Mouse (Mus musculus) naive thymus-derived CD4-positive, alpha-beta T cell, adult 2 months (primary cell): ENCODE data around the gene Ngf.

Experiments used
- DNase-seq: peaks from one replicate; pipeline ENCODE4 v3.0.0-alpha.2; 2011; ENCODE audit warnings: low read depth

The Ngf gene

DNA sequence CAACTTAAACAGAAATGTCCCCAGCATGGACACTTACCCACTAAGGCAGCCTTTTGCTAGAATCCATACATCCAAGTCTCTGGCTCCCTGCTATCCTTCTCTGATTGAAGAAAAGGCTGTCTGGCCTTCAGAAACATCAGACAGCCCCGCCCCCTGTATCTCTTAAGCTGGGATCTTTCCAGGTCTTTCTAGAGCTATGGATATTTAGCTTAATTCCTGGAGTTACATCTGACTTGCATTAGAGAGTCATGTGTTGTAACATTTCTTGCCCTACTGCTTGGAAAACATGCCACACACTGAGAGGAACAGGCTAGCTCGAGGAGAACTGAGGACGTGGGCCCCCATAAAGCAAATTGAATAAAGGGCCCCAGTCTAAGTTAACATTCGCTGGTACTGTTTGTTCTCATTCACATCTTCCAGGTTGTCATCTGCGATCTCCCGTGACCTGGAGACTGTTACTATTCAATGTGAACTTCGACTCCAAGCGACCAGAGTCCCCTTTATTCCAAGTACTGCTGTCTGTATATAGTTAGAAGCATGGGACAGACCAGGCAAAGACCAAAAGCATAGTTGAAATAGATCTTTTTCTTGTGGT is 38.0 kb downstream of the Ngf start:
- DNase-seq: no peak

DNA sequence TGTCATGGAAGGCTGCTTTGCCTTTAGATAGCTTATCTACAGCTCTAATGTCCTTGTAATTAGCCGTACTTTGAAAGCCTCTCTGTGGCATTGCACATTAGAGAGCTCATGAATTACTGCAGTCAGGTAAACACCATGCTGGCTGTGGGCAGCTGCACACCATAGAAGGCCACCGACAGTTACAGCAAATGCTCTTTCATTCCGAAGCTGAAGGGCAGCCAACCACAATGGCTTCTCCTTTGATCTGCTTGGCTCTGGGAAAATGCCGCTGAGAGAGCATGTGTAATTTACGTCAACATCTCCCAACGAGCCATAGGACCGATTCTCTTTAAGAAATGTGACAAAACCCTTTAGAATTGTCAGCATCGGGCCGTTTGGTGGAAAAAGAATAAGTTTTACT is 38.7 kb downstream of the Ngf start:
- DNase-seq: no peak

DNA sequence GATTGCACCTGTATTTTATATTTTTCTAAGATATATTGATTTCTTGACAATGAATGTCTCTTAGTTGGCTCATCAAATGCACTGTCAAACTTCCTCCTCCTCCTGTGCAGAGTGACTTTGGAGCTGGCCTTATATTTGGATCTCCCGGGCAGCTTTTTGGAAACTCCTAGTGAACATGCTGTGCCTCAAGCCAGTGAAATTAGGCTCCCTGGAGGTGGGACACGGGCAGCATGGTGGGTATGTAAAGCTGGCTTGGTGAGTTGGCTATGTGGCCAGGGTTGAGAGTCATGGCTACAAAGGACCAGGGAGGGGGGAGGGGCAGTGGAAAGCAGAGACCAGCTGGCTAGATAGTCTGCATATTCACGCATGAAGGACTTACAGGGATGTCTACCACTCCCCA is 39.9 kb downstream of the Ngf start:
- no peak for DNase-seq

DNA sequence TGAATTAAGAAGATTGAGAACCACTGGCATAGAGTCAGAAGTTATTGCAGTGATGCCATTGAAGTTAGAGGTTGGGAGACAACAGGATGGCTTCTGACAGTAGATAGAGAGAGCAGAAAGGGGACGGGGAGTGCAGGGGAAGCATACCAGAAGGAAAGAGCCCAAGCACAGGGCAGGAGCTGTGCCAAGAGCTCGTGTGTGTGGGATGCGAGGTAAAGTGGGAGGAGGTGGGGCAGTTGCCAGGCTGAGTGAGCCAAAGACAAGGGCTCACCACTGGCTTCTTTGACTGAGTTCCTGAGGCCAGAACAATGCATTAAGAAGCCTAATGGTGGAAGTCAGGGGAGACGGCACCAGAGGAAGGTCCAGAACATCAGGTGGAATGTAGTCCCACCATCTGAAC is 47.2 kb downstream of the Ngf start:
- DNase-seq: no peak

DNA sequence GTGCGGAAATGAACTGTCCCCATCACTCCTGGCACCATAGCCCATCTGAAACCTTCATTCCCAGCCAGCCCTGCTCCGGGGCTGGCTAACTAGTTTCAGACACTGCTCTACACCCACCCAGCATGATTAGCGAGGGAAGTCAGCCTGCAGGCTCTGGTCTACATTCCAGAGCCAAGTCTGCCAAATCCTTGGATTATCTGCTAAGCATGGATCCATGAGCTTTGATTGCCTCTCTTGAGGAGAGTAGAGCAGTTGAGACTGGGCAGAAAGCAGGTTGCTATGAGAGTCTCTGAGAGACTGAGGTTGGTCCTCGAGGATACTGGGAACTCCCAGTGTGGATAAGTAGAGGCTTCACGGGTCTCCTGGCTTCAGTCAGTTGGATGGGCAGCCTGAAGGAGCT is 51.3 kb downstream of the Ngf start:
- DNase-seq: no peak

DNA sequence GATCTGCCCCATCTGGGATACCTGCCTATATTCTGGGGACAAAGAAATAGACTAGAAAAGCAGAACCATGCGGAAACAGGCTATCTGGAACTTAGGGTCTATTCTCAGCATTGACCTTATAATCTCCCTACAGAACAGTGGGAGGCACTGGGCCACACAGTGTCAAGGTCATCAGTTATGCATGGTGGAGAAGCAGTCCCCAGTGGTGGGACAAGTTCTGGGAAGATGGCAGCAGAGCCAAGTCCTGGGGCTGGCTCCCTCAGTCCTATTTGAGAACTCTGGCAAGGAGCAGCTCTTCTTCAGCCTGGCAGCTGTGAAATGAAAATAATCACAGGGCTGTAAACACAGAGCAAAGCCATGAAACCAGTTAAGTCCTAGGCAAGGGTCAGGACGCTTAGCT is 54.0 kb downstream of the Ngf start:
- no peak for DNase-seq

DNA sequence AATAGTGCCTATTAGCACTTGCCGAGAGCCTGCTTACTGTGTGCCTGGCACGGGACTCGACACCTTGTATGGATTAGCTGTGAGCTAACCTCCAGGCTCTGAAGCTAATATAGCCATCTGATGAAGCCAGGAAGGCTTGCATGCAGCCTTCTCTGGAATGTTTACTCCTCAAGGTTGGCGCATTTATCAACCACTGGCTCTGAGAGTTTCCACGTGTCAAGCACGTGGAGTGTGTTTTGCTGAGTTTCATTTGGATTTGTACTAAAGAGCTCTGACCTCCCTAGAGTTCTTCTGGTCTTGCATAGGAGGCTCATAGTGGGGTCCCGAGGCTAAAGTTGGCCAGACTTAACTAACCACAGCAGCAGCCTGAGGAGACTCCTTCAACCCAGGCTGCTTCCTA is 55.2 kb downstream of the Ngf start:
- DNase-seq: no peak

DNA sequence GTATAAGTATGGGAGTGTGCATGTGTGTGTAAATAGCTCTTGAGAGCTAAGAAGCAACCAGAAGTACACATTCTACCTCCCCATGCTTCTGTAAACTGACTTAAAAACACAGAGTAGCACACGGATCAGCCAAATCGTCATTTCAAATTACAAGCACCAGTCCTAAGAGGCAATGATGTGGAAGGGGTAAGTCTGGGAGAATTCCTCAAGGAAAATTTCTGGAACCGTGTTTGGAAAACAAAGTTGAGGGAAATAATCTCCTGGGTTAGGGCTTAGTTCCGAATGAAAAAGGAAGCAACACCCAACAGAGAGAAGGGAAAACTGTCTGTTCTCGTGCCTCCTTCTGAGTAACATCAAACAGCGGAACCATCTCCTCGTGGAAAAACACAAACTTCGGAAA is 56.1 kb downstream of the Ngf start:
- no peak for DNase-seq

DNA sequence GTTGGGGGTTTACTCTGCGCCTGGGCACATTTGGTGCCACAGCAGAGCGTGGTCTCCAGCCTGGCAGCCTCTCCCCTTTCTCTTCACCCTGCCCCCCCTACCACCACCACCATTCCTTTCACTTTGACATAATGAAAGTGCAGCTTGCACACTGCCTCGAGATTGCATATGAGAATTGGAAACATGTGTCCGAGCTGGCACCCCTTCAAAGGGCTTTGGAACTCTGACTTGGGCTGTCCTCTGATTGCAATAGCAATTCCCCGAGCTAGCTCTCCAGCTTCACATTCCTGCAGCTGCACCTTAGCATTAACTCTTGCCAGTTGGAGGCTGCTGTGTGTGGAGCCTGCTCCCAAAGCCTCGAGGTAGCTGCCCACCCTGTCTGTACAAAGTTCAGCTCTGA is 56.8 kb downstream of the Ngf start:
- DNase-seq: no peak

DNA sequence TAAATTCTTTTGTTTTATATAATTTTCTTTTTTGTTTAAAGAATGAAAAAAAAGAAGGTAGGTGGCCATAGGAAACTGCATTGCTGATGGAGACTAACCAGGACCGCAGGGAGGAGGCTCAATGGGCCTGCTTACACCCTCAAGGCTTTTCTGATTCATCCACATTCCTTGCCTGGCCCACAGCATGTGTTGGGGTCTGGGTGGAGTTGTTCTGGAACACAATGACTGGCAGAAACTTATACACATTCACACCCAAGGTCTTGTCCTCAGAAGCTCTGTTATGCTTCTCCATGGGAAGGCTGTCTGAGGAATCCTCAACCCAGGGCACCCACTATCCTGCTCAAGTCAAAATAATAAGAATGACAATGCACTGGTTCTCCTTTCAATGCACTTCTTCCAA is 65.0 kb downstream of the Ngf start:
- DNase-seq: no peak

DNA sequence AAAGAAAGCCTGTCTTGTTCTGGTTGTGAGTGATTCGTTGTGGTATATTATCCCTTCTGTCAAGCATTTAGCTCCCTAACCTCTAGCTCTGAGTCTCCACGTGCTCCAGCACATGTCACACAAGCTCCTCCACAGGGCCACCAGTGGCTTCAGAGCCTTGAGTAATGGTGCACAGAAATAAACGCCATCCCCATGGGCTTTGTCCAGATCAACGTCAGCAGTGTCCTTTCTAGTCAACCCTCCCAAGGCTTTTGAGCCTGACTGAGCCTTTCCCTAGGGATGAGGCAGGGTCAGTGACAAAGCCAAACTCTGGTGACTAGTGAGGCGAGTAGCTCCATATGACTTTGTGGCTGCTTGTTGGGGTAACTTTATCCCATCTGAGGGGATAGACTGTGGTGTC is 73.9 kb downstream of the Ngf start:
- DNase-seq: no peak

DNA sequence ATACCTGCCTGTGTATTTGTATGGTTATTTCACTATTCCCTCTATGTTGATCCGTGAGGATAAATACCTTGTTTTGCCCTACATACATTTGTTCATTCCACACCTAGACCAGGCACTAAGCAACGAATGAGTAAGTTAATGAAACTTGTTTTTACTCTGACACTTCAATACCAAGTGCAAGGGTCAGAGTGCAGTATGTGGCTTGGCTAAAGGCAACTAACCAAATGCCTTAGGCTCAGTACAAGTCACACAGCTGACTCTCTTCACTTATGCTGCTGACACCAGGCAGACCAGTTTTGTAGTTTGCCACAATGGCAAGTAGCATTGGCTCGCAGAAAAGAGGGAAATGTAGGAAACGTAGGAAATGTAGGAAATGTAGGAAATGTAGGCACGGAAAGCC is 77.8 kb downstream of the Ngf start:
- no peak for DNase-seq

DNA sequence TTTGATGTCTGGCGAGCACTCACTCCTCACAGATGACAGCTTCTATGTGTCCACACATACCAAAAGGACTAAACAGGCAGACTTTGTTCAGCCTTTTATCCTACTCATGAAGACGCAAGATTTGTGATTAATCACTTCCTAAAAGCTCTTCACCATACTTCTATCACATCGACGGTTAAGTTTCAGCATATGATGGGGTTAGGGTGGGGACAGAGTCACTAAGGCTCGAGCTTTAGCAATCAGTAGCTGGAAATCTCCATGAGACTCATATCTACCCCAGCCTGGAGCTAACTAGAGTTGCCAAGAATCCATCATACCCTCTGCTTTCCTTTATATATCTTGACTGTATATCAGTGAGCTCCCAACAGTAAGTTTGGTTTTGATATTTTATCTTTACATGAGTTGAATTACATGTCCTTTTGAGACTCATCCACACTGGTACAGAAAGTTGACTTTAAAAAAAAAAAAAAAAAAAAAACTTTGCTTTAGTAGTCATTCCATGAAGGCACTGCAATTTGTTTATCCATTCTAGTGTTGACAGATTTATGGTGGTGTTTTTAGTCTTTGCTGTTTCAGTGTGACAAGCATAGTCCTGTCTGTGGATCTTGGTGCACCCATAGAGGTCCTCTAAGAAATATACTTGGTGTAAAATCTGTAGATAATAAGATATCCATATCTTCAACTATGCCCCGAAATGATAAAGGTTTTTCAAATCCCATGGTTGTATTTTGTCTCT is 84.4 kb downstream of the Ngf start:
- DNase-seq: no peak

DNA sequence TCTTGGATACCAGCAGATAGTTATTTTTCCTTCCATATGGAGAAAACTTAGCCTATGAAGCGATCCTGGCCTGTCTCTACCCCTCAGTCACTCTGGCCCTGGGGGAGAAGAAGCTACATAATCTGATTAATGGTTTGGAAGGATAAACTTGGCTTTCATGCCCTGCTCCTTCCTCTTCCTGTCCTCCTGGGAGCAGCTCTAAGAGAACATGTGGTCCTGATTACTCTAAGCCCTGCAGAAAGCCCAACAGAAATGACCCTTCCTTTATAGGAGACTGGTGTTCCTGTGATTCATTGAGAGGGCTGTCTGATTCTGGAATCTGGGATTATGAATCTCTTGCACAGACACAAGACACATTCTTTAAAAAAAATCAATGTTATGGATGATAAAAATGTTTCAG is 86.4 kb downstream of the Ngf start:
- no peak for DNase-seq

DNA sequence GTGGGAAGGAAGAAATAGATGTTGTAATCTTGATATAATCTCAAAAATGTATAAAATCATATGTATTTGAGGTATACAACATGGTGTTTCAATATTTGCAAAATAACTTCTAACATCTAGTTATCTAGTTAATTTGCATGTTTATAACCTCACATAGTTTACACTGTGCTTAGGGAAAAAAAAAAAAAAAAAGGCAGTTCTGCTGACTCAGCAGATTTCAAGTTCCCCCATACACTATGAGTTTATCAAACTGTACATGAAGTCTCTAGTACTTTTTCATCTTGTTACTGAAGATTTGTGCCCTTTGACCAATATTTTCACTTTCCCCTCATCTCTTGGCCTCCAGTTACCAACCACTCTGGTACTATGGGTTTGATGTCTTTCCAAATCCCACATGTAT is 86.9 kb downstream of the Ngf start:
- no peak for DNase-seq
